8 mouse cellular contexts compared by ENCODE assay signal in genomic region chr1:164458245-164458613, GRCm38 (mm10). TPM values are rescaled to one million over a fixed set of nuclear protein-coding genes. Genes with fewer than 3 reads are reported as not detected.
DNase-seq lines count a peak whose midpoint lies in the region; ATAC-seq and TF ChIP-seq lines count a peak whose summit lies in the region.

Gene Atp1b1 (minus strand): TSS chr1:164458355.

- H3K9me3 ChIP-seq in forebrain, embryonic 13.5 days (replicated peaks): no peaks in the 10 kb centered on the region
- no peaks in the 10 kb centered on the region for H3K9me3 ChIP-seq in heart, postnatal 0 days (replicated peaks; ENCODE audit: control insufficient read depth, low read length)
- H3K9me3 ChIP-seq in liver, embryonic 16.5 days (replicated peaks; ENCODE audit: control insufficient read depth, low read length): no peaks in the 10 kb centered on the region
- H3K9me3 ChIP-seq in neural tube, embryonic 14.5 days (ENCODE audit: control insufficient read depth, low read length): no peaks in the 10 kb centered on the region

- H3K27me3 ChIP-seq in forebrain, embryonic 13.5 days: peaks cover 18% of the 10 kb centered on the region; the same call in 1 of the 2 replicates
- H3K27me3 ChIP-seq in heart, postnatal 0 days (ENCODE audit: control insufficient read depth, insufficient read depth, low read length): no peaks in the 10 kb centered on the region
- H3K27me3 ChIP-seq in liver, embryonic 16.5 days (ENCODE audit: control insufficient read depth, insufficient read depth, low read depth, low read length): peaks cover 46% of the 10 kb centered on the region
- no peaks in the 10 kb centered on the region; the same call in 1 of the 2 replicates for H3K27me3 ChIP-seq in neural tube, embryonic 14.5 days (ENCODE audit: control insufficient read depth, insufficient read depth, low read length)

- peak within 1 kb of the TSS; percentile 66 for H3K4me3 ChIP-seq in forebrain, embryonic 13.5 days
- peak within 1 kb of the TSS; percentile 67 for H3K4me3 ChIP-seq in heart, postnatal 0 days (ENCODE audit: low read depth, low read length)
- peak within 1 kb of the TSS; percentile 58 for H3K4me3 ChIP-seq in liver, embryonic 16.5 days (ENCODE audit: low read depth, low read length)
- H3K4me3 ChIP-seq in neural tube, embryonic 14.5 days (ENCODE audit: low read depth, low read length): peak within 1 kb of the TSS; percentile 73

- peak; percentile 96 for ATAC-seq in forebrain, embryonic 13.5 days
- peak; percentile 85 for ATAC-seq in heart, postnatal 0 days (ENCODE audit: insufficient read depth, low read depth)
- ATAC-seq in liver, embryonic 16.5 days (ENCODE audit: low read depth): peak; percentile 83
- ATAC-seq in neural tube, embryonic 14.5 days (ENCODE audit: low read depth): peak; percentile 95

- DNase-seq in CD8-positive naive resting alpha-beta T cell, adult 2 months (ENCODE audit: low read depth in 2 of 2, low spot score in 2 of 2): peak; percentile 84 to 88
- peak; percentile 59 for DNase-seq in c-Kit-positive CD71-negative TER-119-negative erythroid progenitor cells, embryonic 14.5 days (ENCODE audit: low read depth)
- peak; percentile 90 for DNase-seq in heart, postnatal 0 days (ENCODE audit: low spot score)
- DNase-seq in kidney, postnatal 36 days: peak; percentile 89 to 93
- peak; percentile 86 for DNase-seq in testis, postnatal 14 days (ENCODE audit: low spot score)

- peak within 1 kb of the TSS; percentile 87 for H3K27ac ChIP-seq in forebrain, embryonic 13.5 days
- H3K27ac ChIP-seq in heart, postnatal 0 days (ENCODE audit: low read depth): peak within 1 kb of the TSS; percentile 97
- H3K27ac ChIP-seq in liver, embryonic 16.5 days (ENCODE audit: low read length): peak within 1 kb of the TSS; percentile 76
- peak within 1 kb of the TSS; percentile 94 for H3K27ac ChIP-seq in neural tube, embryonic 14.5 days (ENCODE audit: low read depth, low read length)

- H3K4me1 ChIP-seq in forebrain, embryonic 13.5 days: peaks cover 45% of the 10 kb centered on the region
- H3K4me1 ChIP-seq in heart, postnatal 0 days (ENCODE audit: control insufficient read depth, insufficient read depth): peaks cover 18% of the 10 kb centered on the region
- H3K4me1 ChIP-seq in liver, embryonic 16.5 days (ENCODE audit: control insufficient read depth, low read depth, low read length): no peaks in the 10 kb centered on the region; the same call in 1 of the 2 replicates
- H3K4me1 ChIP-seq in neural tube, embryonic 14.5 days (ENCODE audit: control insufficient read depth, insufficient read depth, low read length): peaks cover 3% of the 10 kb centered on the region

- H3K9ac ChIP-seq in forebrain, embryonic 13.5 days: peak within 1 kb of the TSS; percentile 81
- H3K9ac ChIP-seq in heart, postnatal 0 days (replicated peaks; ENCODE audit: low read depth, low read length): peak within 1 kb of the TSS; percentile 91
- H3K9ac ChIP-seq in liver, embryonic 16.5 days (ENCODE audit: low read depth, low read length): peak within 1 kb of the TSS; percentile 50
- peak within 1 kb of the TSS; percentile 82 for H3K9ac ChIP-seq in neural tube, embryonic 14.5 days (replicated peaks; ENCODE audit: low read depth, low read length)

- peak within 1 kb of the TSS; percentile 84 for H3K4me2 ChIP-seq in forebrain, embryonic 13.5 days
- peak within 1 kb of the TSS; percentile 71 for H3K4me2 ChIP-seq in heart, postnatal 0 days (ENCODE audit: low read depth, low read length)
- peak within 1 kb of the TSS; percentile 58 for H3K4me2 ChIP-seq in liver, embryonic 16.5 days (ENCODE audit: low read depth, low read length)
- H3K4me2 ChIP-seq in neural tube, embryonic 14.5 days (ENCODE audit: low read depth, low read length): peak within 1 kb of the TSS; percentile 57

- WGBS in forebrain, embryonic 13.5 days: 0% methylated on average over 35 of the region's 35 CpGs
- WGBS in heart, postnatal 0 days: 1% methylated on average over 20 of the region's 35 CpGs
- under 1% methylated on average over 35 of the region's 35 CpGs for WGBS in liver, embryonic 16.5 days (ENCODE audit: insufficient replicate concordance)
- WGBS in neural tube, embryonic 14.5 days: under 1% methylated on average over 35 of the region's 35 CpGs

- TF ChIP-seq CTCF in heart, postnatal 0 days (IDR thresholded peaks at IDR 0.05; ENCODE audit: low read depth): peak; percentile 23; the same call in 1 of the 2 replicates

- H3K36me3 ChIP-seq in forebrain, embryonic 13.5 days (ENCODE audit: poor library complexity, severe bottlenecking): peaks cover 2% of the 10 kb centered on the region
- H3K36me3 ChIP-seq in heart, postnatal 0 days (replicated peaks; ENCODE audit: control insufficient read depth, insufficient read depth, low read length): peaks cover 4% of the 10 kb centered on the region
- no peaks in the 10 kb centered on the region for H3K36me3 ChIP-seq in liver, embryonic 16.5 days (ENCODE audit: control insufficient read depth, insufficient read depth)
- no peaks in the 10 kb centered on the region for H3K36me3 ChIP-seq in neural tube, embryonic 14.5 days (ENCODE audit: control insufficient read depth, insufficient read depth, low read length)

- TF ChIP-seq EP300 in heart, postnatal 0 days (IDR thresholded peaks at IDR 0.05; ENCODE audit: low read depth): no peak; the same call in 1 of the 2 replicates

RNA-seq across cellular contexts. Expression of gene Atp1b1, which starts in this region (rescaled TPM):
- 34.0 and 41.6 TPM in 2 replicates for polyA plus RNA-seq in forebrain, embryonic 13.5 days (2015; fragmentation: Nextera tagmentation; extraction: Ambion mirVana)
- total RNA-seq in heart, postnatal 0 days (2014; rRNA removed; ENCODE audit: low replicate concordance): 149 and 175 TPM in 2 replicates
- polyA plus RNA-seq in heart, postnatal 0 days (2015; fragmentation: Nextera tagmentation; extraction: Ambion mirVana): 308 TPM in 2 replicates
- polyA plus RNA-seq in liver, embryonic 16.5 days (2015; fragmentation: Nextera tagmentation; extraction: Ambion mirVana): 17.7 and 20.3 TPM in 2 replicates
- 266 and 271 TPM in 2 replicates for polyA plus RNA-seq in neural tube, embryonic 14.5 days (2014; fragmentation: Nextera tagmentation; extraction: Ambion mirVana)

Comparison
In these comparisons a context has a peak if more than half of its experiments do, and no peak if none do; other contexts are left out.
1. Peak in every context shown above with its lines: DNase-seq, ATAC-seq, H3K4me3 ChIP-seq and H3K27ac ChIP-seq.